ENCODE assay signal across 21 mouse cellular contexts in genomic region chr16:58533254-58533653, GRCm38 (mm10). TPM values are rescaled to one million over a fixed set of nuclear protein-coding genes. Genes with fewer than 3 reads are reported as not detected.
DNase-seq lines count a peak whose midpoint lies in the region; ATAC-seq and TF ChIP-seq lines count a peak whose summit lies in the region.
"Had no signal": no experiment of that assay in that cellular context is flagged by ENCODE, and none has a peak within 500 bp of the region (broad histone marks: within the 10 kb centered on the region; RNA-seq: fewer than 3 reads in every experiment).

No protein-coding gene starts in this region.

- 78% methylated on average over 2 of the region's 2 CpGs for WGBS in stomach, embryonic 15.5 days
- 83% methylated on average over 2 of the region's 2 CpGs for WGBS in stomach, postnatal 0 days
- 24% methylated on average over 2 of the region's 2 CpGs for WGBS in liver, embryonic 15.5 days (ENCODE audit: insufficient replicate concordance)
- 94% methylated on average over 2 of the region's 2 CpGs for WGBS in lung, adult 2 months

- no peak for TF ChIP-seq POLR2A in lung, adult 2 months (IDR thresholded peaks at IDR 0.05; ENCODE audit: borderline replicate concordance, extremely low read depth, low read depth, low read length)

- ATAC-seq in stomach, embryonic 15.5 days (ENCODE audit: insufficient read depth, low FRiP score, low read depth) = peak; percentile 43; the same call in 1 of the 2 replicates
- no peak for ATAC-seq in stomach, postnatal 0 days (ENCODE audit: low FRiP score, low TSS enrichment)
- 0 out of 2 replicates have a peak, but pooled peaks have one; percentile 58 for ATAC-seq in erythroid progenitor cell, adult 5-6 weeks (replicated peaks; ENCODE audit: low FRiP score, poor library complexity, severe bottlenecking)
- ATAC-seq in liver, embryonic 15.5 days (ENCODE audit: insufficient read depth) = peak; percentile 84
- ATAC-seq: forebrain, embryonic 16.5 days had no signal

- H3K27ac ChIP-seq in stomach, embryonic 15.5 days = no peak overlapping the region
- no peak overlapping the region for H3K27ac ChIP-seq in stomach, postnatal 0 days (replicated peaks)
- peak overlapping the region; percentile 68 for H3K27ac ChIP-seq in liver, embryonic 15.5 days (replicated peaks)
- H3K27ac ChIP-seq: hindbrain, embryonic 13.5 days; limb, embryonic 10.5 days had no signal

- TF ChIP-seq CTCF in stomach, postnatal 0 days (IDR thresholded peaks at IDR 0.05; ENCODE audit: low read depth) = no peak
- TF ChIP-seq CTCF in lung, adult 2 months (IDR thresholded peaks at IDR 0.05; ENCODE audit: insufficient read depth, low read length) = no peak

- no peaks in the 10 kb centered on the region for H3K36me3 ChIP-seq in stomach, embryonic 15.5 days
- H3K36me3 ChIP-seq in stomach, postnatal 0 days (ENCODE audit: control insufficient read depth, insufficient read depth, low read length) = no peaks in the 10 kb centered on the region
- H3K36me3 ChIP-seq in liver, embryonic 15.5 days (replicated peaks) = no peaks in the 10 kb centered on the region
- H3K36me3 ChIP-seq: hindbrain, embryonic 13.5 days; limb, embryonic 10.5 days had no signal

- no peaks in the 10 kb centered on the region for H3K4me1 ChIP-seq in stomach, embryonic 15.5 days
- no peaks in the 10 kb centered on the region for H3K4me1 ChIP-seq in stomach, postnatal 0 days (replicated peaks; ENCODE audit: control insufficient read depth, insufficient read depth)
- H3K4me1 ChIP-seq in liver, embryonic 15.5 days (replicated peaks) = peaks cover 47% of the 10 kb centered on the region
- no peaks in the 10 kb centered on the region for H3K4me1 ChIP-seq in lung, adult 2 months (ENCODE audit: control insufficient read depth, insufficient read depth, low read length)
- H3K4me1 ChIP-seq: hindbrain, embryonic 13.5 days had no signal

- no peak overlapping the region for H3K4me2 ChIP-seq in stomach, embryonic 15.5 days
- H3K4me2 ChIP-seq in stomach, postnatal 0 days (replicated peaks; ENCODE audit: low read depth) = no peak overlapping the region
- H3K4me2 ChIP-seq in liver, embryonic 15.5 days = no peak overlapping the region
- H3K4me2 ChIP-seq: hindbrain, embryonic 13.5 days had no signal

- H3K27me3 ChIP-seq in stomach, embryonic 15.5 days (replicated peaks) = no peaks in the 10 kb centered on the region
- H3K27me3 ChIP-seq in stomach, postnatal 0 days (ENCODE audit: control insufficient read depth, insufficient read depth, low read length) = no peaks in the 10 kb centered on the region
- no peaks in the 10 kb centered on the region for H3K27me3 ChIP-seq in liver, embryonic 15.5 days
- H3K27me3 ChIP-seq: hindbrain, embryonic 13.5 days had no signal

- H3K9ac ChIP-seq in stomach, embryonic 15.5 days = no peak overlapping the region
- H3K9ac ChIP-seq in stomach, postnatal 0 days (ENCODE audit: low read length) = no peak overlapping the region
- no peak overlapping the region for H3K9ac ChIP-seq in liver, embryonic 15.5 days
- H3K9ac ChIP-seq: hindbrain, embryonic 13.5 days had no signal

- no peak for DNase-seq in stomach, postnatal 0 days (ENCODE audit: low spot score)
- DNase-seq in lung, adult 2 months = no peak
- DNase-seq in thymus, postnatal 14 days = no peak
- no peak for DNase-seq in adrenal gland, adult 8-10 months
- DNase-seq: adrenal gland, postnatal 14 days; B cell, adult 2 months; cerebellum, postnatal 25 days; gastrocnemius, postnatal 25 days; kidney, adult 11 months; kidney, postnatal 10 days; lung, postnatal 10 days; midbrain, embryonic 14.5 days; right cerebral cortex, postnatal 25 days; spleen, adult 18-20 months; thymus, postnatal 25 days had no signal

- TF ChIP-seq EP300 in stomach, postnatal 0 days (optimal IDR thresholded peaks at IDR 0.05) = no peak

- no peaks in the 10 kb centered on the region for H3K9me3 ChIP-seq in stomach, embryonic 15.5 days
- no peaks in the 10 kb centered on the region for H3K9me3 ChIP-seq in stomach, postnatal 0 days (ENCODE audit: control insufficient read depth, low read length)
- H3K9me3 ChIP-seq in liver, embryonic 15.5 days (replicated peaks) = no peaks in the 10 kb centered on the region
- H3K9me3 ChIP-seq: hindbrain, embryonic 13.5 days; limb, embryonic 10.5 days had no signal

- no peak overlapping the region for H3K4me3 ChIP-seq in stomach, embryonic 15.5 days (replicated peaks)
- no peak overlapping the region for H3K4me3 ChIP-seq in stomach, postnatal 0 days (ENCODE audit: low read depth, low read length)
- no peak overlapping the region for H3K4me3 ChIP-seq in liver, embryonic 15.5 days (replicated peaks)
- H3K4me3 ChIP-seq in lung, adult 2 months (replicated peaks; ENCODE audit: extremely low read depth, low read depth, low read length) = no peak overlapping the region
- H3K4me3 ChIP-seq: hindbrain, embryonic 13.5 days; limb, embryonic 10.5 days had no signal

RNA-seq across cellular contexts. Expression of gene St3gal6, which starts 9.2 kb away (rescaled TPM):
- polyA plus RNA-seq in stomach, embryonic 15.5 days (2015; fragmentation: Nextera tagmentation; extraction: Ambion mirVana) = 14.6 and 15.7 TPM in 2 replicates
- polyA plus RNA-seq in stomach, postnatal 0 days (2015; fragmentation: Nextera tagmentation; extraction: Ambion mirVana) = 7.1 and 8.0 TPM in 2 replicates
- total RNA-seq in erythroid progenitor cell, adult 5-6 weeks (2015; ENCODE audit: low replicate concordance) = 106 and 111 TPM in 2 replicates
- 119 and 127 TPM in 2 replicates for total RNA-seq in erythroid progenitor cell, adult 5-6 weeks (2017; ENCODE audit: low replicate concordance)
- 25.7 and 26.7 TPM in 2 replicates for polyA plus RNA-seq in liver, embryonic 15.5 days (2015; fragmentation: Nextera tagmentation; extraction: Ambion mirVana)
- 38.8 and 60.1 TPM in 2 replicates for polyA plus RNA-seq in lung, adult 2 months (2012; rRNA removed)
- total RNA-seq in adrenal gland, adult 8-10 months (2022) = 10 to 100 TPM; 13.6 to 30.8 (median 17.8) TPM
